Mouse (Mus musculus): ENCODE data around the gene Haao. TPM values are rescaled to one million over a fixed set of nuclear protein-coding genes. Genes with fewer than 3 reads are reported as not detected.

The Haao gene
- total RNA-seq (2023) = 16.0 TPM

DNA sequence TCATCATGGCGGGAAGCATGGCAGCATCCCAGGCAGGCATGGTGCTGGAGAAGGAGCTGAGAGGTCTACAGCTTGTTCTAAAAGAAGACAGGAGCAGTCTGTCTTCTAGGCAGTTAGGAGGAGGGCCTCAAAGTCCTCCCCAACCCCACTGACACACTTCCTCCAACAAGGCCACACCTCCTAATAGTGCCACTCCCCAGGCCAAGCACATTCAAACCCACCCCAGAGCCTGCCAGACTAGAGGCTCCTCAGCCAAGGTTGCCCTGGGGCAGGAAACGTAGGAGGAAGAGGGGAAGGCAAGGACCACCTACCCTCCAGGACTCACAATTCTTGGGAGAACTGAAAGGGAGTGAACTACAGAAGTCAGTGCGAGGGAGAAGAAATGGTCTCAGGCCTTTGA, at the start of gene Haao:
Gene Haao, minus strand, starts transcription at position 149 of the 400 bp plus-strand sequence.

Other genes with a start within 250 kb of the Haao start
- not detected for gene Kcng3, start 216.1 kb downstream of the Haao start, total RNA-seq (2023)
- gene Mta3, start 141.8 kb downstream of the Haao start, total RNA-seq (2023) = 92.0 TPM

Measured in CD4-positive naive resting alpha-beta T cell, adult 76 days (primary cell).